Mouse (Mus musculus) testis, adult 2 months (tissue): ENCODE measurements at regions not wholly inside any gene's neighbourhood (a gene's known extent, or its start where the extent isn't known, plus 50 kb on each side); places are given as distances from the start of the nearest gene placed in this dataset.

Experiments
- CTCF ChIP-seq: fragments of 200-500 bp; IDR thresholded peaks from 2 replicates; pipeline ENCODE4 v1.5.1; 2012; ENCODE audit warnings: low read depth, mild to moderate bottlenecking, inconsistent platforms, low read length, moderate library complexity; ENCODE audit not compliant: control insufficient read depth, insufficient read depth, insufficient replicate concordance
- POLR2A ChIP-seq: fragments of 200-500 bp; IDR thresholded peaks from 2 replicates; pipeline ENCODE4 v1.6.1; 2012; ENCODE audit warnings: low read depth, mild to moderate bottlenecking, inconsistent platforms, low read length, moderate library complexity; ENCODE audit not compliant: control insufficient read depth

GRCm38 (mm10) chr12:25376451-25376850, 279.5 kb upstream of the Id2 start:
- TF ChIP-seq CTCF: no peak
- no peak for TF ChIP-seq POLR2A
